Mouse (Mus musculus): ENCODE measurements at regions not wholly inside any gene's neighbourhood (a gene's known extent, or its start where the extent isn't known, plus 50 kb on each side); places are given as distances from the start of the nearest gene placed in this dataset.

DNA sequence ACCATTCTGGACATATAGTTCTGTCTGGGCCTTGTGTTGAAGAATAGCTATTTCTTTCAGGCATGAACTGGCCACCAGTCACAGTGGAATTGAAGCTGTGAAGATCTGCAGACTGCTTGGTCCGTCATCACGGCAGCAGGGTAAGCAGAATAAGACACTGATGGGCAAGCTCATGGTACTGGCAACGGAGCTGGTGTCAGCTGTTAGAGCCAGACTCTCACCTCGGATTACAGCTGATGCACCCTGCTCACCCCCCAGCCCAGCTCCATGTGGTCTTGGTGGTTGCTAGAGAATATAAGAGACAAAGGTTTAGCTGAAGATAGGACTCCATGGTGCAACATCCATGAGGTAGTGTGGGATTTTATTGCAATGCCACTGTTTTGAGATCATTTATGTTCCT, 336.9 kb downstream of the Etnk1 start:
- Histone ChIP-seq H3K4me3 (ENCODE audit: low read length) (no peak overlapping the region), H3K4me1 (ENCODE audit: control insufficient read depth, insufficient read depth, low read length) (no peaks in the 10 kb centered on the region), H3K9me3 (ENCODE audit: control insufficient read depth, low read length) (no peaks in the 10 kb centered on the region), H3K36me3 (ENCODE audit: control insufficient read depth, insufficient read depth, low read length) (no peaks in the 10 kb centered on the region), H3K9ac (ENCODE audit: low read depth, low read length) (no peak overlapping the region), H3K27ac (ENCODE audit: low read length) (no peak overlapping the region), H3K4me2 (ENCODE audit: low read depth, low read length) (no peak overlapping the region), H3K27me3 (replicated peaks; ENCODE audit: control insufficient read depth, insufficient read depth, low read length) (no peaks in the 10 kb centered on the region)
- no peak for ATAC-seq
- 78% methylated on average over 4 of the region's 4 CpGs for WGBS

DNA sequence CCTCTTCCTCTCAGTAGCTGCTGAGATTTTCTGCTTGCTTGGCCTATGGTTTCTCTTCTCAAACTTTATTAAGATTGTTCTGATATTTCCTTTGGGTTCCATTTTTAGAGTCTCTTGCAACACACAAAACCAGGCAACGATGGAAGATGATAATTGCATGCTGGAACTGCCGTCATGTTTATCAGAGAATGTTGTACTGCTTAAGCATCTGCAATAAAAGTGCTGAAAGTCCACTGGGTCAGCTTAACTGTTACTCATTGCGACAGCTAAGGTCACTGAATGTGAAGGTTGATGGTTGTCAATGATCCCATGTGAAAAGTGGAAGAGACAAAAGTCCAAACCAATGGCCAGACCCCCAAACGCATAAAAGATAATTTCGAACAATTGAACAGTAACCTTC, 346.4 kb downstream of the Etnk1 start:
- H3K4me2 ChIP-seq (ENCODE audit: low read depth, low read length), result no peak overlapping the region
- H3K36me3 ChIP-seq (ENCODE audit: control insufficient read depth, insufficient read depth, low read length), result no peaks in the 10 kb centered on the region
- H3K27me3 ChIP-seq (replicated peaks; ENCODE audit: control insufficient read depth, insufficient read depth, low read length), result no peaks in the 10 kb centered on the region
- H3K27ac ChIP-seq (ENCODE audit: low read length), result no peak overlapping the region
- H3K9me3 ChIP-seq (ENCODE audit: control insufficient read depth, low read length), result no peaks in the 10 kb centered on the region
- WGBS, result 73% methylated on average over 5 of the region's 5 CpGs
- H3K4me3 ChIP-seq (ENCODE audit: low read length), result no peak overlapping the region
- H3K9ac ChIP-seq (ENCODE audit: low read depth, low read length), result no peak overlapping the region
- no peak for ATAC-seq
- H3K4me1 ChIP-seq (ENCODE audit: control insufficient read depth, insufficient read depth, low read length), result no peaks in the 10 kb centered on the region

DNA sequence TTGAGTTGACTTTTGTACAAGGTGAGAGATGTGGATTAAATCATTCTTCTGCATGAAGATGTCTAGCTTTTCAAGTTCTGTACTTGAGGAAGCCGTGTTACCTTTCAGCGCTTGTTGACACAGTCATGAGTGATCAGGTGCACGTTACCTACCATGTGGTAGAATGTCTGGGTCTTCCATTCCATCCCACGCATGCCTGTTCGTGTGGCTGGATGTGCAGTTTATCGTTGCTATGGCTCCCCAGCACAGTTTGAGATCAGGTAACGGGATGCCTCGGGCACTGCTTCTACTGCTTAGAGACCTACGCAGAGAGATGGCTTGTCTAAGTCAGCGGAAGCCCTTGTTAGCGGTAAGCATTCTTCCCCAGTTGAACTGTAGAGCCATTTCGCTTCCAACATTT, 348.1 kb downstream of the Etnk1 start:
- Histone ChIP-seq H3K27me3 (replicated peaks; ENCODE audit: control insufficient read depth, insufficient read depth, low read length) (no peaks in the 10 kb centered on the region), H3K4me1 (ENCODE audit: control insufficient read depth, insufficient read depth, low read length) (no peaks in the 10 kb centered on the region), H3K4me2 (ENCODE audit: low read depth, low read length) (no peak overlapping the region), H3K27ac (ENCODE audit: low read length) (no peak overlapping the region), H3K36me3 (ENCODE audit: control insufficient read depth, insufficient read depth, low read length) (no peaks in the 10 kb centered on the region), H3K9me3 (ENCODE audit: control insufficient read depth, low read length) (no peaks in the 10 kb centered on the region), H3K9ac (ENCODE audit: low read depth, low read length) (no peak overlapping the region), H3K4me3 (ENCODE audit: low read length) (no peak overlapping the region)
- 87% methylated on average over 12 of the region's 12 CpGs for WGBS
- ATAC-seq, result no peak

DNA sequence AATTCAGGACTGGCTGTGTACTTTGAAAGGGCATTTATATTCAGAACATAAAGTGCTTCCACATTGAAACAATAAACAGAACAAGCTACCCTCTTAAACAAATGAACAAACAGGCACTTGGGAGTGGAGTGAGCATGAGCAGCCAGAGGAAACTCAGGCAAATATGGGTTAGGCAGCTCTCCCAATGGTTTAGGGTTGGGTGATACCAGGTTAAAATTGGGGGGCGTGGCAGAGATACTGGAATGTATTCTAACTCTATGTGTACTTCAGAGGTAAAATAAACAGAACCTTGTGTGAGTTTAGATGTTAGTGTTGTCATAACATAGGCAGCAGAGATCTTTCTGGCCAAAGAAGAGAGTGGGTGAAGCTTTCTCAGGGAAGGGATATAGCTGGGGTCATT, 349.7 kb downstream of the Etnk1 start:
- Histone ChIP-seq H3K4me2 (ENCODE audit: low read depth, low read length) (no peak overlapping the region), H3K4me1 (ENCODE audit: control insufficient read depth, insufficient read depth, low read length) (no peaks in the 10 kb centered on the region), H3K27ac (ENCODE audit: low read length) (no peak overlapping the region), H3K36me3 (ENCODE audit: control insufficient read depth, insufficient read depth, low read length) (no peaks in the 10 kb centered on the region), H3K4me3 (ENCODE audit: low read length) (no peak overlapping the region), H3K27me3 (replicated peaks; ENCODE audit: control insufficient read depth, insufficient read depth, low read length) (no peaks in the 10 kb centered on the region), H3K9me3 (ENCODE audit: control insufficient read depth, low read length) (no peaks in the 10 kb centered on the region), H3K9ac (ENCODE audit: low read depth, low read length) (no peak overlapping the region)
- ATAC-seq, result no peak
- 93% methylated on average over 1 of the region's 1 CpGs for WGBS

DNA sequence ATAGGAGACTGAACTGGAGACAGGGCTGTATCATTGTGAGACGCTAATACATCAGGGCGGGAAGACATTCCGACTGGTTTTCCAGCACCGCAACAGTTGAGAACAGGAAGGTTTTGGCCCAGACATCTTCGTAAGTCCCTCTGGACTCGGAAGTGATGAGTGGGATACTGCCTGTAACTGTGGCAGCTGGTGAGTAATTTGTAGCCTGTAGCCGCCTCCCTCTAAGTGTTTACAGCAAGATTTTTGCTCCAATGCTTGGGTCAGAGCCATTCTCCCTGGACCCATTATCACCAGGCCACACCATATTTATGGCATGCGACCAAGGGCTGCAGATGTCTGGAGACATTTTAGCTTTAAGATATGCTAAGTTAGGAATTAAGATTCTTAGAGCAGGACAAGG, 351.5 kb downstream of the Etnk1 start:
- ATAC-seq, result no peak
- Histone ChIP-seq H3K27me3 (replicated peaks; ENCODE audit: control insufficient read depth, insufficient read depth, low read length) (no peaks in the 10 kb centered on the region), H3K36me3 (ENCODE audit: control insufficient read depth, insufficient read depth, low read length) (no peaks in the 10 kb centered on the region), H3K4me3 (ENCODE audit: low read length) (no peak overlapping the region), H3K4me1 (ENCODE audit: control insufficient read depth, insufficient read depth, low read length) (no peaks in the 10 kb centered on the region), H3K9ac (ENCODE audit: low read depth, low read length) (no peak overlapping the region), H3K9me3 (ENCODE audit: control insufficient read depth, low read length) (no peaks in the 10 kb centered on the region), H3K4me2 (ENCODE audit: low read depth, low read length) (no peak overlapping the region), H3K27ac (ENCODE audit: low read length) (no peak overlapping the region)
- 77% methylated on average over 8 of the region's 8 CpGs for WGBS

DNA sequence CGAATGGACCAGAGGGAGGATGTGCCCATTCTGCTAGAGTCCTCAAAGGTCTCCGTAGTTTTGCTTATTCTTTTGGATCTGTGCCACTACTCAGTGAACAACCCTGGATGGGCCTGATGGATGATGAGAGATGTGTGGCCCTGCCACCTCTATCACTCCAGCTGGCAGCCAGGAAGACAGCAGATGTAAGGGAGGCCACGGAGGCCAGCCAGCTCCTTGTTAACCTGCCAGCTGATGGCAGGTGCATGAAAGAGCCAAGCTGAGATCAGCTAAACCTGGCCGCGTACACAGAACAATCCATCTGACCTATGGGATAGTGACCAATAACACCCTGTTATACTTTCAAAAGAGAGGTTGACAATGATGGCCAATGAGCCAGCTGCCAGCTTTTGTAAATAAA, 352.6 kb downstream of the Etnk1 start:
- Histone ChIP-seq H3K27me3 (replicated peaks; ENCODE audit: control insufficient read depth, insufficient read depth, low read length) (no peaks in the 10 kb centered on the region), H3K27ac (ENCODE audit: low read length) (no peak overlapping the region), H3K36me3 (ENCODE audit: control insufficient read depth, insufficient read depth, low read length) (no peaks in the 10 kb centered on the region), H3K4me1 (ENCODE audit: control insufficient read depth, insufficient read depth, low read length) (no peaks in the 10 kb centered on the region), H3K4me3 (ENCODE audit: low read length) (no peak overlapping the region), H3K9me3 (ENCODE audit: control insufficient read depth, low read length) (no peaks in the 10 kb centered on the region), H3K4me2 (ENCODE audit: low read depth, low read length) (no peak overlapping the region), H3K9ac (ENCODE audit: low read depth, low read length) (no peak overlapping the region)
- ATAC-seq, result no peak
- WGBS, result 81% methylated on average over 5 of the region's 5 CpGs

DNA sequence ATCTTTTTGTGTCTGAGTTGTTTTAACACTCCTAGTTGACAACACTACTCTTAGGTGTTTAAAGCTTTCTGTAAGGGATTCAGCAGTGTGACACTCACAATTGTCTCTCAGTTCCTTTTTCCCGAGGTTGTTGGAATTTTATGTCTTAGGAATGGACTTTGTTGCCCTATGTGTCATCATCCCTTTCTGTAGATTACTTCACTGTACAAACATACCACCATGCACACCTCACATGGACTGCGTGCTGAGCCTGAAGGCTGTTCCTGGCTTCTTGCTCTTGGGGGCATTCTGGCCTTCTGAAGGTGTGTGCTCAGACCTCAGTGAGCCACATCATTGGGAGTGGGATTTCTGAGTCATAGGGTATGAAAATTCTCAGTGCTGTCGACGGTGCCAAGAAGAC, 358.1 kb downstream of the Etnk1 start:
- no peaks in the 10 kb centered on the region for H3K27me3 ChIP-seq (replicated peaks; ENCODE audit: control insufficient read depth, insufficient read depth, low read length)
- no peaks in the 10 kb centered on the region for H3K36me3 ChIP-seq (ENCODE audit: control insufficient read depth, insufficient read depth, low read length)
- H3K9ac ChIP-seq (ENCODE audit: low read depth, low read length), result no peak overlapping the region
- no peaks in the 10 kb centered on the region for H3K4me1 ChIP-seq (ENCODE audit: control insufficient read depth, insufficient read depth, low read length)
- no peak overlapping the region for H3K4me2 ChIP-seq (ENCODE audit: low read depth, low read length)
- H3K4me3 ChIP-seq (ENCODE audit: low read length), result no peak overlapping the region
- WGBS, result 78% methylated on average over 4 of the region's 4 CpGs
- peak; percentile 80; the same call in 1 of the 2 replicates for ATAC-seq
- no peak overlapping the region for H3K27ac ChIP-seq (ENCODE audit: low read length)
- H3K9me3 ChIP-seq (ENCODE audit: control insufficient read depth, low read length), result no peaks in the 10 kb centered on the region

DNA sequence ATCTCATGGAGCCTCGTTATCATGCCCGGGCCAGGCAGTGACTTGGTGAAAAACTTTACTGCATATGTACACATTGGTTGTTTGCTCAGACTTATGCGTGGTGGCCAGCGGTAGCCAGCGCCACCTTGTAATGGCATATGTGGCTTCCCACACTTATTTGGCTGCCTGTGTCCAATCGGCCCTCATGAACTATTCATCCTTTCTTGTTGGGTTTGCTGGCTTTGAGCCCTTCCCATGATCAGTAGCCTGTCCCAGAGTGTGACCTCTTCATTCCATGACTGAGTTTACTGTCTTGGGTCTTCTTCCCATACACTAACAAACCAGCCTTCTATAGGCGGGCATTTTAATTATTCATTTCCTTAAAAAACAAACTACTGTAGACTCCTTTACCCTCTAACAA, 361.9 kb downstream of the Etnk1 start:
- 91% methylated on average over 7 of the region's 7 CpGs for WGBS

DNA sequence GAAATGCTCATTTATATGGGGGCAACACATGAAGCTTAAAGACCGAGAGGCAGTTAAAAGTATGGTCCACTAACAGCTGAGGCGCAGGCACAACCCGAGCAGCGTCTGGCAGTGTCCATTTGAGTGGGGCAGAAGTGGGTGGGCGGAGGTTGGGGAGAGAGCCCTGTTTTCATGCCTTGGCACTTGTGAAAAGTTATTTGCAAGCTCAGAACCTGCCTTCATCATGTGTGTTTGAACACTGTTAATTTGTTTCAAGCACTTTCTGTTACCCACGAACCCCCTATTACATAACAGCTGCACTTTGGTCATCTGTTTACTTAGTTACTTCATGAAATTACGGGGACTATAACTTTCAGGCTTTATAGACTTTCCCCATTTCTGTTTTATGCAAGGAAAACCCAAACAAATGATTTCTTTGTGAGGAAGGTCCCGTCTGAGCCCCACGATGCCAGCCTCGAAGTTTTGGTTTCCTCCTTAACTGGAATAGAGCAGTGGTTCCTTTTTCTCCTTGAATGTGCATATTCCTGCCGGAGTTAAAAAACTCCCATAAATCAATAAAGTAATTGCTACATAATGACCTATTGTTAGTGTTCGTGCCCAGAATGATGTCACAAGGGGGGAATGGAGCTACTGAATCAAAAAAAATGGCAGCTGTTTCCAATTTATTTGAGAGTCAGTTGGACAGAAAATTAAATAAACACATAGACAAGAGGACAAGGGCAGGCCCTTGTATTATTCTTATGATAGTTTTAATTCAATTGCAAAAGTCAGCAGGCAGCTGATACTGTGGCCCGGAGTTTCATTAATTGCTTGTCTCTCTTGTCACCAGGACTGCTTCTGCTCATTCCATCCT, 363.6 kb downstream of the Etnk1 start:
- peak; percentile 81 for ATAC-seq
- H3K27ac ChIP-seq (ENCODE audit: low read length), result no peak overlapping the region
- H3K4me1 ChIP-seq (ENCODE audit: control insufficient read depth, insufficient read depth, low read length), result peaks cover 2% of the 10 kb centered on the region; the same call in 1 of the 2 replicates
- WGBS, result 24% methylated on average over 13 of the region's 13 CpGs
- H3K4me3 ChIP-seq (ENCODE audit: low read length), result no peak overlapping the region
- no peaks in the 10 kb centered on the region for H3K9me3 ChIP-seq (ENCODE audit: control insufficient read depth, low read length)
- H3K27me3 ChIP-seq (replicated peaks; ENCODE audit: control insufficient read depth, insufficient read depth, low read length), result no peaks in the 10 kb centered on the region
- no peaks in the 10 kb centered on the region for H3K36me3 ChIP-seq (ENCODE audit: control insufficient read depth, insufficient read depth, low read length)
- H3K4me2 ChIP-seq (ENCODE audit: low read depth, low read length), result peak overlapping the region; percentile 26
- H3K9ac ChIP-seq (ENCODE audit: low read depth, low read length), result no peak overlapping the region

More for the DNA sequence above, 361.9 kb downstream of the Etnk1 start:
- Histone ChIP-seq H3K9ac (ENCODE audit: low read depth, low read length) (no peak overlapping the region), H3K4me3 (ENCODE audit: low read length) (no peak overlapping the region), H3K4me1 (ENCODE audit: control insufficient read depth, insufficient read depth, low read length) (peaks cover 2% of the 10 kb centered on the region; the same call in 1 of the 2 replicates), H3K36me3 (ENCODE audit: control insufficient read depth, insufficient read depth, low read length) (no peaks in the 10 kb centered on the region), H3K27ac (ENCODE audit: low read length) (no peak overlapping the region), H3K27me3 (replicated peaks; ENCODE audit: control insufficient read depth, insufficient read depth, low read length) (no peaks in the 10 kb centered on the region), H3K9me3 (ENCODE audit: control insufficient read depth, low read length) (no peaks in the 10 kb centered on the region), H3K4me2 (ENCODE audit: low read depth, low read length) (no peak overlapping the region)
- no peak for ATAC-seq

DNA sequence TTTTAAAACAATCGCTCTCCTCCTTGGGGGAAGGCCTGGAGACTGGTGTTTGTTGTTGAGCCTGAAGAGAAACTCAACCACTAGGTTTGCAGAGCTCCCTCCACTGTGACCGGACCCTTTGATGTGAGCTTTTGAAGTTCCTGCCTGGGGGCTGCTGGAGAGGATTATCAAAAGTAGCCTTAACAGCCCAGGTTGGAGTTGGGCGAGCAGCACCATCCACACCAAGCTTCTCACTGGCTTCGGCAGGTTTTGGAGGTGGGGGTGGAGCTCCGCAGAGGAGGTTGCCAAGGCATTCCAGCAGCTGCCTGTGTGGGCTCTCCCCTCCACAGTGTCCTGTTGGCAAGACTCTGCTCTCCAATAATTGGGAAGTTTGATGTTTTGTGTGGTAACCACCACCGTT, 364.5 kb downstream of the Etnk1 start:
- H3K4me1 ChIP-seq (ENCODE audit: control insufficient read depth, insufficient read depth, low read length), result peaks cover 2% of the 10 kb centered on the region; the same call in 1 of the 2 replicates
- ATAC-seq, result no peak
- no peak overlapping the region for H3K4me2 ChIP-seq (ENCODE audit: low read depth, low read length)
- H3K36me3 ChIP-seq (ENCODE audit: control insufficient read depth, insufficient read depth, low read length), result no peaks in the 10 kb centered on the region
- no peak overlapping the region for H3K9ac ChIP-seq (ENCODE audit: low read depth, low read length)
- no peaks in the 10 kb centered on the region for H3K27me3 ChIP-seq (replicated peaks; ENCODE audit: control insufficient read depth, insufficient read depth, low read length)
- 36% methylated on average over 6 of the region's 6 CpGs for WGBS
- H3K27ac ChIP-seq (ENCODE audit: low read length), result no peak overlapping the region
- no peaks in the 10 kb centered on the region for H3K9me3 ChIP-seq (ENCODE audit: control insufficient read depth, low read length)
- no peak overlapping the region for H3K4me3 ChIP-seq (ENCODE audit: low read length)
